12 mouse cellular contexts compared by ENCODE assay signal in the genomic region with DNA sequence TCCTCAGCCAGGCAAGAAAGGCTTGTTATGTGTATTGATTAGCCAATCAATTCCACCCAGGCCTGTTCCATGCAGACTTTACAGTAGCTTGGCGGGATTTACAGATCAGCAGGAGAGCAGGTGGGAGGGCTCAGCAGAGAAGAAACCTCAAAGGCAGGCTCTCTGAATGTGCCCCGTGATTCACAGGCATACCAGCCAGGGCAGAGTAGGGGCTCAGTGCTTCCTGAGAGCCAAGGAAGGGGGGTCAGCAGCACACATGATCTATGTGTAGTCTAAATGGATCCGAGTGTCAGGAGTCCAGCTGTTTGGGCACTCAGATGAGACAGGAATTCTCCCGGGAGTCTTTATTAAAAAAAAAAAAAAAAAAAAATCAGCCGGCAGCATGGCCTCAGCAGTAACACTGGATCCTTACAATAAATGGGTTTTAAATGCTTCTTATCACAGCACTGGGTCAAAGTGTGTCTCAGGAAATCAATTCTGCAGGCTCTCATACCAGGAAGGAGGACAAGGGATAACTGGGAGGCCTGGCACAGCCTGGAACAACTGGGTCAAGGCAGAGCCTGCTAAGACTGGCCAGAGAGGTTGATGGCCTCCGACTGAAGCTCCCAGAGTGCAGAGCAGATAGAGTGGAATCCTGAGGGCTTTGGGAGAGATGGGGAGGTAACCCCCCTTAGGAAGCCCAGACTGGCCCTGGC.
A peak's percentile ranks its signal among the peaks of the same experiment; 100 is the strongest.
DNase-seq lines count a peak whose midpoint lies in the region; ATAC-seq and TF ChIP-seq lines count a peak whose summit lies in the region.
"Had no signal": no experiment of that assay in that cellular context is flagged by ENCODE, and none has a peak within 500 bp of the region (broad histone marks: within the 10 kb centered on the region; RNA-seq: fewer than 3 reads in every experiment).

No protein-coding gene starts in this region.

- peak; percentile 56 for DNase-seq in brain, embryonic 14.5 days (ENCODE audit: low read depth)
- DNase-seq in midbrain, embryonic 14.5 days: peak; percentile 60
- DNase-seq in frontal cortex, postnatal 36 days (ENCODE audit: low spot score in 2 of 2): no peak
- DNase-seq in gastrocnemius, adult 18-20 months (ENCODE audit: low spot score): no peak

- H3K36me3 ChIP-seq in C2C12 (ENCODE audit: control insufficient read depth, insufficient read depth): no peaks in the 10 kb centered on the region
- no peaks in the 10 kb centered on the region for H3K36me3 ChIP-seq in hindbrain, embryonic 15.5 days
- 0 out of 2 replicates have a peak, but pooled peaks cover 5% of the 10 kb centered on the region for H3K36me3 ChIP-seq in midbrain, embryonic 14.5 days (ENCODE audit: control insufficient read depth, insufficient read depth, low read length)
- no peaks in the 10 kb centered on the region for H3K36me3 ChIP-seq in heart, embryonic 11.5 days (ENCODE audit: control insufficient read depth, insufficient read depth, low read length)
- H3K36me3 ChIP-seq: embryonic facial prominence, embryonic 13.5 days; heart, embryonic 15.5 days; stomach, embryonic 15.5 days had no signal

- H3K9ac ChIP-seq in hindbrain, embryonic 15.5 days: no peak overlapping the region
- peak overlapping the region; percentile 26; the same call in 1 of the 2 replicates for H3K9ac ChIP-seq in midbrain, embryonic 14.5 days (replicated peaks; ENCODE audit: low read length)
- H3K9ac ChIP-seq in heart, embryonic 11.5 days (ENCODE audit: low read depth, low read length): no peak overlapping the region
- H3K9ac ChIP-seq: embryonic facial prominence, embryonic 13.5 days; heart, embryonic 15.5 days; liver, embryonic 14.5 days; stomach, embryonic 15.5 days had no signal

- no peaks in the 10 kb centered on the region for H3K79me2 ChIP-seq in C2C12 (ENCODE audit: control insufficient read depth, insufficient read depth)

- no peak for TF ChIP-seq CTCF in C2C12 (IDR thresholded peaks at IDR 0.05; ENCODE audit: control insufficient read depth, insufficient read depth, insufficient read length)
- no peak for TF ChIP-seq CTCF in brain, embryonic 14.5 days (IDR thresholded peaks at IDR 0.05; ENCODE audit: borderline replicate concordance, extremely low read depth, insufficient read depth, insufficient read length)

- peaks cover 42% of the 10 kb centered on the region for H3K4me1 ChIP-seq in hindbrain, embryonic 15.5 days (replicated peaks)
- H3K4me1 ChIP-seq in midbrain, embryonic 14.5 days (ENCODE audit: control insufficient read depth, insufficient read depth, low read length): peaks cover 49% of the 10 kb centered on the region
- H3K4me1 ChIP-seq in heart, embryonic 11.5 days (ENCODE audit: control insufficient read depth, insufficient read depth, low read length): no peaks in the 10 kb centered on the region
- H3K4me1 ChIP-seq: heart, embryonic 15.5 days; stomach, embryonic 15.5 days had no signal

- WGBS in hindbrain, embryonic 15.5 days: 9% methylated on average over 6 of the region's 6 CpGs
- 9% methylated on average over 6 of the region's 6 CpGs for WGBS in midbrain, embryonic 14.5 days
- 23% methylated on average over 6 of the region's 6 CpGs for whole genome bisulfite sequencing in heart, embryonic 11.5 days (ENCODE audit: insufficient replicate concordance)

- H3ac ChIP-seq in C2C12 (ENCODE audit: control insufficient read depth, insufficient read length, low read depth): no peak overlapping the region

- H3K79me3 ChIP-seq in C2C12 (ENCODE audit: low read depth): no peaks in the 10 kb centered on the region

- H3K4me2 ChIP-seq in hindbrain, embryonic 15.5 days: no peak overlapping the region
- 0 out of 2 replicates have a peak overlapping the region, but pooled peaks have one; percentile 17 for H3K4me2 ChIP-seq in midbrain, embryonic 14.5 days (ENCODE audit: low read length)
- H3K4me2 ChIP-seq in heart, embryonic 11.5 days: no peak overlapping the region
- H3K4me2 ChIP-seq: embryonic facial prominence, embryonic 13.5 days; heart, embryonic 15.5 days; stomach, embryonic 15.5 days had no signal

- peaks cover 69% of the 10 kb centered on the region for H3K27me3 ChIP-seq in C2C12 (ENCODE audit: control insufficient read depth, insufficient read depth, insufficient read length)
- no peaks in the 10 kb centered on the region; the same call in 1 of the 2 replicates for H3K27me3 ChIP-seq in hindbrain, embryonic 15.5 days
- peaks cover 16% of the 10 kb centered on the region for H3K27me3 ChIP-seq in midbrain, embryonic 14.5 days (ENCODE audit: control insufficient read depth, insufficient read depth, low read length)
- H3K27me3 ChIP-seq in heart, embryonic 11.5 days (ENCODE audit: control insufficient read depth, insufficient read depth, low read length): peaks cover 51% of the 10 kb centered on the region

- TF ChIP-seq POLR2A in brain, embryonic 14.5 days (IDR thresholded peaks at IDR 0.05; ENCODE audit: borderline replicate concordance, extremely low read depth, insufficient read depth, insufficient read length, poor library complexity, severe bottlenecking): no peak

- no peaks in the 10 kb centered on the region for H3K9me3 ChIP-seq in hindbrain, embryonic 15.5 days
- H3K9me3 ChIP-seq in midbrain, embryonic 14.5 days (ENCODE audit: control insufficient read depth, low read length): no peaks in the 10 kb centered on the region
- no peaks in the 10 kb centered on the region for H3K9me3 ChIP-seq in heart, embryonic 11.5 days (replicated peaks; ENCODE audit: control insufficient read depth, low read length)
- H3K9me3 ChIP-seq: embryonic facial prominence, embryonic 13.5 days; heart, embryonic 15.5 days; stomach, embryonic 15.5 days had no signal

- H3K27ac ChIP-seq in hindbrain, embryonic 15.5 days (replicated peaks): no peak overlapping the region
- peak overlapping the region; percentile 3 for H3K27ac ChIP-seq in midbrain, embryonic 14.5 days (replicated peaks; ENCODE audit: low read depth, low read length)
- H3K27ac ChIP-seq in heart, embryonic 11.5 days (ENCODE audit: low read depth, low read length): no peak overlapping the region
- H3K27ac ChIP-seq: embryonic facial prominence, embryonic 13.5 days; heart, embryonic 15.5 days; kidney, postnatal 0 days; liver, embryonic 14.5 days; stomach, embryonic 15.5 days had no signal

- H3K4me3 ChIP-seq in C2C12 (ENCODE audit: insufficient read depth, poor library complexity, severe bottlenecking): no peak overlapping the region
- H3K4me3 ChIP-seq in hindbrain, embryonic 15.5 days: no peak overlapping the region
- H3K4me3 ChIP-seq in midbrain, embryonic 14.5 days (replicated peaks; ENCODE audit: low read depth, low read length): no peak overlapping the region
- no peak overlapping the region for H3K4me3 ChIP-seq in heart, embryonic 11.5 days (ENCODE audit: low read depth, low read length)
- H3K4me3 ChIP-seq: embryonic facial prominence, embryonic 13.5 days; heart, embryonic 15.5 days; stomach, embryonic 15.5 days had no signal

- peak; percentile 40; the same call in 1 of the 2 replicates for ATAC-seq in hindbrain, embryonic 15.5 days (ENCODE audit: low FRiP score, low read depth)
- ATAC-seq in midbrain, embryonic 14.5 days (ENCODE audit: low FRiP score, low TSS enrichment): 0 out of 2 replicates have a peak, but pooled peaks have one; percentile 12
- no peak for ATAC-seq in heart, embryonic 11.5 days (replicated peaks; ENCODE audit: insufficient number of reproducible peaks, low FRiP score, low TSS enrichment)

TF ChIP-seq in C2C12, 6 proteins besides CTCF, POLR2A, EP300 and RAD21:
- TF ChIP-seq MYOG (IDR thresholded peaks at IDR 0.05; ENCODE audit: control insufficient read depth, extremely low read depth, insufficient read length) (no peak), CEBPB (IDR thresholded peaks at IDR 0.05; ENCODE audit: low read depth) (no peak), FOSL1 (IDR thresholded peaks at IDR 0.05; ENCODE audit: insufficient read depth, low read length, poor library complexity, severe bottlenecking) (no peak), USF1 (IDR thresholded peaks at IDR 0.05; ENCODE audit: low read depth) (no peak), MAX (IDR thresholded peaks at IDR 0.05) (no peak), MYOD1 (IDR thresholded peaks at IDR 0.05; ENCODE audit: control insufficient read depth, insufficient read length, low read depth) (peak; percentile 12)

Comparison
In these comparisons a context has a peak if more than half of its experiments do, and no peak if none do; other contexts are left out.
1. DNase-seq: peak in brain, embryonic 14.5 days (single experiment) and midbrain, embryonic 14.5 days (single experiment); none in frontal cortex, postnatal 36 days (0 of 2) and gastrocnemius, adult 18-20 months (single experiment).